Mouse (Mus musculus): Measurements from ENCODE around the gene Fbxw8.

Fbxw8 gene

GRCm38 (mm10) chr5:118108124-118108793 lies 47.0 kb downstream of the Fbxw8 start:
- DNase-seq (ENCODE audit: low read depth, low spot score): no peak

DNA sequence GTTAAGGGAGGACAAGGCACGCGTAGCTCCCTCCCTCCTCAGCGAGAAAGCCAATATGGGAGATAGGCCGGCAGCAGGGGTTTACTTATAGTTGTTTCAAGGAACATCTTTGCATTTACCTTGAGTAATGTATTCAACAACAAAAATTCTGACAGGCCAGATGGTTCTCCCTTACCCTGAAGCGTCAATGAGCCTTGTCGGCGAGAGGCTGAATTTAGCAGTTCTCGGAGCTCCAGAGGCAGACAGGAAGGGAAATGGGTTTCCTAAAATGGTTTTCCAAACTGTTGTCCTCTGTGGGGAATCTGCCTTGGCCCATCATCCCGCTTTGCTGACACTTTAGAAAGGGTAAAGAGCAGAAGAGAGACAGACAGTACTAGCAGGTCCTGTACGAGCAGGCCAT lies 48.6 kb downstream of the Fbxw8 start:
- DNase-seq (ENCODE audit: low read depth, low spot score): no peak

GRCm38 (mm10) chr5:118105536-118105935 lies 49.7 kb downstream of the Fbxw8 start:
- no peak for DNase-seq (ENCODE audit: low read depth, low spot score)

- DNase-seq (ENCODE audit: low read depth, low spot score): no peak
These were observed 55.3 kb downstream of the Fbxw8 start for GRCm38 (mm10) chr5:118099870-118100478.

- no peak for DNase-seq (ENCODE audit: low read depth, low spot score)
These were observed 56.0 kb downstream of the Fbxw8 start for GRCm38 (mm10) chr5:118099069-118099869.

GRCm38 (mm10) chr5:118096317-118096716 lies 58.9 kb downstream of the Fbxw8 start:
- DNase-seq (ENCODE audit: low read depth, low spot score): no peak

DNA sequence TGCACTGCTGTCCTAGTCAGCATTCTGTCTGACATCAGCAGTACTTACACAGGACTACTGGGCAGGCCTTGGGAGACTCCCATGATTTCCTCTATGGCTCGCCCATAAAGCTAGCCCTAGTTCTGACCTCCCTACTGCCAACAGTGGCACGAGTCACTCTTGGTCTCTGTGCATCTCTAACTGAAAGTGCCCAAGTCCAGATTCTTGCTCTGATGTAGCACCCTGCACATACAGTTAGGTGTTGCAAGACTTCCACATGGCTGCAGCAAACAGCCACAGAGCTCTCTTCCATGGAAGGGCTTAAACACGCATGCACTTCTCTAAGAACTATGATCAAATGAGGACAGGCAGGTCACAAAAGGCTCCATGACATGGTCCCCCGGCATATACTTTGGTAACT lies 59.4 kb downstream of the Fbxw8 start:
- DNase-seq (ENCODE audit: low read depth, low spot score): no peak

DNA sequence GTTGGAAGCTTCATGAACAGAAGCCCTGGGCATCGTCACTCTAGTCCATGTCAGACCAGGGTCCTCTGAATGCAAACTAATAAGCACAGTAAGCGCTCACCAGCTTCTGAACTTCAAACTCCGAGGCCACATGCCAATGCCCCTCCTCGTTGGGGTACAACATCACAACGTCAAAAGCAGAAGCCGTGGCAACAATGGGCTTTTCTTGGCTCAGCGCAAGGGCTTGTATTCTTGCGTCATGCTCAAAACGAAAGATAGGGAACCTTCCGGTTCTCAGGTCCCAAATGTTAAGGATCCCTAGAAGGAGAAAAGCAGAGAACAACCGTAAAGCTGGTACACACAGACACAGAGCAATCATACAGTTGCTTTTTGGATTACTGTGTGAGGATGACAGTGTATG lies 59.8 kb downstream of the Fbxw8 start:
- no peak for DNase-seq (ENCODE audit: low read depth, low spot score)

- no peak for DNase-seq (ENCODE audit: low read depth, low spot score)
These were observed 61.8 kb downstream of the Fbxw8 start for GRCm38 (mm10) chr5:118093321-118094035.

- DNase-seq (ENCODE audit: low read depth, low spot score): no peak
These were observed 64.4 kb downstream of the Fbxw8 start for GRCm38 (mm10) chr5:118090837-118091236.

GRCm38 (mm10) chr5:118090101-118090500 lies 65.2 kb downstream of the Fbxw8 start:
- DNase-seq (ENCODE audit: low read depth, low spot score): no peak

DNA sequence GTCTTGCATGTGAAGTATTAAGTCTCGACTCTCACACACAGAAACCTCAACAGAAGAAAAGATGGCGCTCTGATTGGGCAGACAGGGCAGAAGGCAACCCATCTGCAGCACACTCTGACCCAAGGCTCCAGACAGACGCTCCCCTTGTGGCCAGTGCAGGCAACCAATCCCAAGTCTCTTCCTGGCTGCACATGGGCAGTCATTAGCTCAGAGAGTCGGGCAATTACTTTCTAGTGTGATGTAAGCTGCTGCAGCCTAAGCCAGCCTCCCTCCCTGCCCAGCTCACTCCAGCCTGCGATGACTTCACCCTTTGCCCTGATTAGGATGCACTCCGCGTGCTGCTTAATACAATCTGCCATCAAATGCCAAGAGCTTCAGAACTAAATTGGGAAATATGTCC lies 66.2 kb downstream of the Fbxw8 start:
- peak; percentile 52 for DNase-seq (ENCODE audit: low read depth, low spot score)

GRCm38 (mm10) chr5:118086956-118087355 lies 68.3 kb downstream of the Fbxw8 start:
- no peak for DNase-seq (ENCODE audit: low read depth, low spot score)

- DNase-seq (ENCODE audit: low read depth, low spot score): no peak
These were observed 70.0 kb downstream of the Fbxw8 start for GRCm38 (mm10) chr5:118085313-118085712.

GRCm38 (mm10) chr5:118084171-118084727 lies 71.0 kb downstream of the Fbxw8 start:
- DNase-seq (ENCODE audit: low read depth, low spot score): peak; percentile 52

DNA sequence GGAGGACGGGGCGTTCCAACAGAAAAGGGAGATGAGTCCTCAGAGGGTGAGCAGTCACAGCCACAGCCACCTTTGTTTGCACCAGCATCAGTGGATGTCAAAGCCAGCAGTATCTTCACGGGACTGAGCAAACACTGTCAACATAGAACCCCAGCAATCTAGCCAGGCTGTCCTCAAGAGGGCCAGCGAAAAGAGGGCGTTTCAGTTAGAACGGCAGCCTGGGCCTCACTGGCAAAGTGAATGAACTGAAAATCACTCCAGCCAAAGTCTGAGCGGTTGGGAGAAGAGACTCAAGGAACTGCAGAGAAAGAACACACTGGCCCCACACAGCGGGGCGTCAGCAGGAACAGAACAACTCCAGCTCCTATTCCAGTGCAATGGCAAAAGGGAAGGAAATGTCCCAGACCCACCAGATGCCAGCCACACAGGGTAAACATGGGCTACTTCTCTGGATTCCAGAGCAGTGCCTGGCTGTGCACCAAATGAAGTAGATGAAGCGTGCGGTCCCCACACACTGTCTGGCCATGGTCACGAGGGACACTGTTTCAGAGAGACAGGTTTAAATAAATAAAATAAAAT lies 72.1 kb downstream of the Fbxw8 start:
- DNase-seq (ENCODE audit: low read depth, low spot score): peak; percentile 51

GRCm38 (mm10) chr5:118081996-118082395 lies 73.3 kb downstream of the Fbxw8 start:
- no peak for DNase-seq (ENCODE audit: low read depth, low spot score)

- DNase-seq (ENCODE audit: low read depth, low spot score): no peak
These were observed 73.8 kb downstream of the Fbxw8 start for GRCm38 (mm10) chr5:118081374-118081949.

- no peak for DNase-seq (ENCODE audit: low read depth, low spot score)
These were observed 75.4 kb downstream of the Fbxw8 start for GRCm38 (mm10) chr5:118079839-118080250.

- no peak for DNase-seq (ENCODE audit: low read depth, low spot score)
These were observed 75.9 kb downstream of the Fbxw8 start for GRCm38 (mm10) chr5:118079354-118079753.

- DNase-seq (ENCODE audit: low read depth, low spot score): no peak
These were observed 76.7 kb downstream of the Fbxw8 start for GRCm38 (mm10) chr5:118078550-118078949.

All from skeletal muscle tissue, adult 2 months (tissue).